Mouse (Mus musculus) myocyte (in vitro differentiated cells): ENCODE data around the gene Tbx5.

ENCODE experiments used
- CEBPB ChIP-seq: IDR thresholded peaks from 2 replicates; pipeline ENCODE4 v1.6.1; 2011; ENCODE audit warnings: mild to moderate bottlenecking, moderate library complexity; ENCODE audit not compliant: poor library complexity, insufficient read depth, severe bottlenecking
- E2F4 ChIP-seq: IDR thresholded peaks from one replicate; pipeline ENCODE4 v1.6.1; 2011; ENCODE audit warnings: mild to moderate bottlenecking, control low read depth, moderate library complexity; ENCODE audit not compliant: insufficient read depth
- MAX ChIP-seq: IDR thresholded peaks from one replicate; pipeline ENCODE4 v1.6.1; 2011; ENCODE audit warnings: low read depth, mild to moderate bottlenecking, control low read depth
- MYOD1 ChIP-seq, 3 experiments: IDR thresholded peaks; one replicate each; pipeline ENCODE4 v1.6.1; 2011; ENCODE audit warnings: control low read depth in 2 of 3, low read depth in 2 of 3, mild to moderate bottlenecking in 2 of 3, moderate library complexity in 1 of 3; ENCODE audit not compliant: insufficient read length in 2 of 3, control insufficient read depth in 1 of 3
- MYOG ChIP-seq, 3 experiments: IDR thresholded peaks; one replicate each; pipeline ENCODE4 v1.6.1; 2011; ENCODE audit warnings: control low read depth in 2 of 3, low read depth in 2 of 3, mild to moderate bottlenecking in 2 of 3; ENCODE audit not compliant: insufficient read length in 2 of 3, control insufficient read depth in 1 of 3, insufficient read depth in 1 of 3
- POLR2A ChIP-seq: IDR thresholded peaks from one replicate; pipeline ENCODE4 v1.6.1; 2011; ENCODE audit warnings: low read depth, mild to moderate bottlenecking, control low read depth, moderate library complexity; ENCODE audit not compliant: insufficient read length
- POLR2AphosphoS2 ChIP-seq: IDR thresholded peaks from one replicate; pipeline ENCODE4 v1.6.1; 2011; ENCODE audit warnings: low read depth, control low read depth; ENCODE audit not compliant: insufficient read length
- REST ChIP-seq: IDR thresholded peaks from one replicate; pipeline ENCODE4 v1.6.1; 2011; ENCODE audit warnings: mild to moderate bottlenecking, control low read depth, moderate library complexity; ENCODE audit not compliant: insufficient read depth, insufficient read length
- SRF ChIP-seq: IDR thresholded peaks from one replicate; pipeline ENCODE4 v1.6.1; 2011; ENCODE audit warnings: low read depth; ENCODE audit not compliant: control insufficient read depth, insufficient read length
- TCF12 ChIP-seq: IDR thresholded peaks from one replicate; pipeline ENCODE4 v1.6.1; 2011; ENCODE audit warnings: mild to moderate bottlenecking, control low read depth; ENCODE audit not compliant: poor library complexity, insufficient read depth, severe bottlenecking
- TCF3 ChIP-seq: IDR thresholded peaks from one replicate; pipeline ENCODE4 v1.6.1; 2011; ENCODE audit warnings: low read depth, control low read depth; ENCODE audit not compliant: insufficient read length
- USF1 ChIP-seq: IDR thresholded peaks from one replicate; pipeline ENCODE4 v1.6.1; 2011; ENCODE audit warnings: low read depth, mild to moderate bottlenecking, control low read depth, moderate library complexity

GRCm38 (mm10) chr5:119844994-119845393, 12.5 kb downstream of the Tbx5 start:
- no peak for TF ChIP-seq POLR2A
- no peak for TF ChIP-seq POLR2AphosphoS2
- TF ChIP-seq CEBPB, result no peak
- no peak for TF ChIP-seq USF1
- no peak for TF ChIP-seq MYOD1 (IDR thresholded peaks at IDR 0.05; ENCODE audit: control insufficient read depth in 1 of 3, insufficient read length in 2 of 3, low read depth in 2 of 3)
- no peak for TF ChIP-seq E2F4
- no peak for TF ChIP-seq TCF12
- TF ChIP-seq MAX, result no peak
- no peak for TF ChIP-seq SRF
- TF ChIP-seq MYOG (IDR thresholded peaks at IDR 0.05; ENCODE audit: control insufficient read depth in 1 of 3, insufficient read depth in 1 of 3, insufficient read length in 2 of 3, low read depth in 2 of 3), result no peak
- no peak for TF ChIP-seq REST
- no peak for TF ChIP-seq TCF3
